Mouse (Mus musculus) thymus, adult 2 months (tissue): ENCODE results near the gene Susd6.
"Not testable (repeated sequence)": the region's sequence is repeated elsewhere in the genome, so short reads cannot be mapped to it uniquely, and the experiment has no call there.

Experiments
- CTCF ChIP-seq: fragments of 200-500 bp; IDR thresholded peaks from 2 replicates; pipeline ENCODE4 v1.5.1; 2012; ENCODE audit warnings: mild to moderate bottlenecking, control low read depth, low read length, moderate library complexity, borderline replicate concordance; ENCODE audit not compliant: control insufficient read depth, poor library complexity, insufficient read depth; ENCODE audit errors: extremely low read depth
- POLR2A ChIP-seq: fragments of 200-500 bp; IDR thresholded peaks from 2 replicates; pipeline ENCODE4 v1.6.1; 2012; ENCODE audit warnings: mild to moderate bottlenecking, low read length, control low read depth, moderate library complexity; ENCODE audit not compliant: control insufficient read depth, poor library complexity, insufficient read depth; ENCODE audit errors: extremely low read depth

GRCm38 (mm10) chr12:80819020-80819419, 28.7 kb downstream of the Susd6 start:
- TF ChIP-seq POLR2A, CTCF: not testable (repeated sequence)
